Mouse (Mus musculus): ENCODE measurements around the gene Nrap.
"Not testable (repeated sequence)": the region's sequence is repeated elsewhere in the genome, so short reads cannot be mapped to it uniquely, and the experiment has no call there.

The Nrap gene

GRCm38 (mm10) chr19:56364563-56364962 lies 25.3 kb downstream of the Nrap start:
- DNase-seq (ENCODE audit: low read depth), result no peak

GRCm38 (mm10) chr19:56363721-56364460 lies 25.9 kb downstream of the Nrap start:
- DNase-seq (ENCODE audit: low read depth), result no peak

GRCm38 (mm10) chr19:56358890-56359289 lies 30.9 kb downstream of the Nrap start:
- no peak for DNase-seq (ENCODE audit: low read depth)

GRCm38 (mm10) chr19:56357374-56357708 lies 32.5 kb downstream of the Nrap start:
- not testable (repeated sequence) for DNase-seq (ENCODE audit: low read depth)

GRCm38 (mm10) chr19:56356480-56357373 lies 33.1 kb downstream of the Nrap start:
- peak; percentile 44 for DNase-seq (ENCODE audit: low read depth)

- no peak for DNase-seq (ENCODE audit: low read depth)
Measured at GRCm38 (mm10) chr19:56355201-56355600, 34.6 kb downstream of the Nrap start.

GRCm38 (mm10) chr19:56353689-56354088 lies 36.1 kb downstream of the Nrap start:
- no peak for DNase-seq (ENCODE audit: low read depth)

GRCm38 (mm10) chr19:56349295-56349694 lies 40.5 kb downstream of the Nrap start:
- peak; percentile 13 for DNase-seq (ENCODE audit: low read depth)

- DNase-seq (ENCODE audit: low read depth), result no peak
Measured at GRCm38 (mm10) chr19:56346750-56347149, 43.1 kb downstream of the Nrap start.

GRCm38 (mm10) chr19:56346016-56346415 lies 43.8 kb downstream of the Nrap start:
- no peak for DNase-seq (ENCODE audit: low read depth)

- no peak for DNase-seq (ENCODE audit: low read depth)
Measured at GRCm38 (mm10) chr19:56343869-56344563, 45.8 kb downstream of the Nrap start.

- DNase-seq (ENCODE audit: low read depth), result no peak
Measured at GRCm38 (mm10) chr19:56342006-56342405, 47.8 kb downstream of the Nrap start.

GRCm38 (mm10) chr19:56336826-56337225 lies 53.0 kb downstream of the Nrap start:
- no peak for DNase-seq (ENCODE audit: low read depth)

- no peak for DNase-seq (ENCODE audit: low read depth)
Measured at GRCm38 (mm10) chr19:56336321-56336720, 53.5 kb downstream of the Nrap start.

- DNase-seq (ENCODE audit: low read depth), result no peak
Measured at GRCm38 (mm10) chr19:56326243-56326855, 63.5 kb downstream of the Nrap start.

- no peak for DNase-seq (ENCODE audit: low read depth)
Measured at GRCm38 (mm10) chr19:56325676-56326075, 64.2 kb downstream of the Nrap start.

GRCm38 (mm10) chr19:56321303-56321920 lies 68.4 kb downstream of the Nrap start:
- DNase-seq (ENCODE audit: low read depth), result no peak

GRCm38 (mm10) chr19:56320186-56320860 lies 69.5 kb downstream of the Nrap start:
- DNase-seq (ENCODE audit: low read depth), result no peak

- no peak for DNase-seq (ENCODE audit: low read depth)
Measured at GRCm38 (mm10) chr19:56319629-56320028, 70.2 kb downstream of the Nrap start.

- no peak for DNase-seq (ENCODE audit: low read depth)
Measured at GRCm38 (mm10) chr19:56319219-56319618, 70.6 kb downstream of the Nrap start.

GRCm38 (mm10) chr19:56316531-56316930 lies 73.3 kb downstream of the Nrap start:
- DNase-seq (ENCODE audit: low read depth), result no peak

Measured in c-Kit-positive CD71-negative TER-119-negative erythroid progenitor cells, embryonic 14.5 days (primary cell).